Mouse (Mus musculus): ENCODE results near the gene Lgalsl. TPM values are rescaled to one million over a fixed set of nuclear protein-coding genes. Genes with fewer than 3 reads are reported as not detected.

The Lgalsl gene
- polyA plus RNA-seq, 1 experiment from 2014 or later, result 42.1 TPM

- H3K9me3 ChIP-seq (replicated peaks), result 0 out of 2 replicates have a peak, but pooled peaks cover 4% of the 10 kb centered on the region
- no peaks in the 10 kb centered on the region for H3K36me3 ChIP-seq
- no peaks in the 10 kb centered on the region for H3K4me1 ChIP-seq
- WGBS, result 71% methylated on average over 4 of the region's 4 CpGs
- no peak overlapping the region for H3K4me3 ChIP-seq
- H3K4me2 ChIP-seq (replicated peaks), result no peak overlapping the region
- H3K9ac ChIP-seq, result no peak overlapping the region
- H3K27me3 ChIP-seq, result no peaks in the 10 kb centered on the region
- no peak for ATAC-seq (ENCODE audit: low FRiP score)
- H3K27ac ChIP-seq, result no peak overlapping the region
Measured at GRCm38 (mm10) chr11:20793676-20794075, 37.2 kb downstream of the Lgalsl start.

- H3K9ac ChIP-seq, result no peak overlapping the region
- 76% methylated on average over 3 of the region's 3 CpGs for WGBS
- H3K36me3 ChIP-seq, result no peaks in the 10 kb centered on the region
- H3K4me3 ChIP-seq, result no peak overlapping the region
- no peak for ATAC-seq (ENCODE audit: low FRiP score)
- no peaks in the 10 kb centered on the region for H3K4me1 ChIP-seq
- no peaks in the 10 kb centered on the region for H3K27me3 ChIP-seq
- no peaks in the 10 kb centered on the region for H3K9me3 ChIP-seq (replicated peaks)
- H3K27ac ChIP-seq, result no peak overlapping the region
- H3K4me2 ChIP-seq (replicated peaks), result no peak overlapping the region
Measured at GRCm38 (mm10) chr11:20792667-20793066, 38.2 kb downstream of the Lgalsl start.

GRCm38 (mm10) chr11:20791334-20791733, 39.5 kb downstream of the Lgalsl start:
- Histone ChIP-seq H3K27ac (no peak overlapping the region), H3K27me3 (no peaks in the 10 kb centered on the region), H3K9me3 (replicated peaks) (no peaks in the 10 kb centered on the region), H3K4me2 (replicated peaks) (no peak overlapping the region), H3K4me3 (no peak overlapping the region), H3K9ac (no peak overlapping the region), H3K36me3 (no peaks in the 10 kb centered on the region), H3K4me1 (no peaks in the 10 kb centered on the region)
- WGBS, result 84% methylated on average over 2 of the region's 2 CpGs
- ATAC-seq (ENCODE audit: low FRiP score), result no peak

GRCm38 (mm10) chr11:20789015-20789414, 41.8 kb downstream of the Lgalsl start:
- no peak overlapping the region for H3K4me2 ChIP-seq (replicated peaks)
- no peaks in the 10 kb centered on the region for H3K36me3 ChIP-seq
- H3K9ac ChIP-seq, result no peak overlapping the region
- no peak overlapping the region for H3K4me3 ChIP-seq
- no peak overlapping the region for H3K27ac ChIP-seq
- no peak for ATAC-seq (ENCODE audit: low FRiP score)
- H3K9me3 ChIP-seq (replicated peaks), result peaks cover 9% of the 10 kb centered on the region; the same call in 1 of the 2 replicates
- 72% methylated on average over 1 of the region's 1 CpGs for WGBS
- no peaks in the 10 kb centered on the region for H3K27me3 ChIP-seq
- no peaks in the 10 kb centered on the region for H3K4me1 ChIP-seq

GRCm38 (mm10) chr11:20788070-20788469, 42.8 kb downstream of the Lgalsl start:
- H3K9me3 ChIP-seq (replicated peaks), result peaks cover 9% of the 10 kb centered on the region; the same call in 1 of the 2 replicates
- no peak overlapping the region for H3K4me3 ChIP-seq
- H3K4me2 ChIP-seq (replicated peaks), result no peak overlapping the region
- H3K27me3 ChIP-seq, result no peaks in the 10 kb centered on the region
- no peak overlapping the region for H3K27ac ChIP-seq
- ATAC-seq (ENCODE audit: low FRiP score), result no peak
- H3K36me3 ChIP-seq, result no peaks in the 10 kb centered on the region
- H3K9ac ChIP-seq, result no peak overlapping the region
- no peaks in the 10 kb centered on the region for H3K4me1 ChIP-seq
- WGBS, result 87% methylated on average over 3 of the region's 3 CpGs

- H3K27me3 ChIP-seq, result no peaks in the 10 kb centered on the region
- no peaks in the 10 kb centered on the region for H3K36me3 ChIP-seq
- H3K9me3 ChIP-seq (replicated peaks), result peaks cover 9% of the 10 kb centered on the region; the same call in 1 of the 2 replicates
- WGBS, result 68% methylated on average over 2 of the region's 2 CpGs
- no peak for ATAC-seq (ENCODE audit: low FRiP score)
- H3K4me2 ChIP-seq (replicated peaks), result no peak overlapping the region
- H3K4me3 ChIP-seq, result no peak overlapping the region
- no peaks in the 10 kb centered on the region for H3K4me1 ChIP-seq
- no peak overlapping the region for H3K9ac ChIP-seq
- H3K27ac ChIP-seq, result no peak overlapping the region
Measured at GRCm38 (mm10) chr11:20786191-20786590, 44.7 kb downstream of the Lgalsl start.

GRCm38 (mm10) chr11:20785186-20785585, 45.7 kb downstream of the Lgalsl start:
- no peak overlapping the region for H3K9ac ChIP-seq
- H3K36me3 ChIP-seq, result no peaks in the 10 kb centered on the region
- H3K27me3 ChIP-seq, result no peaks in the 10 kb centered on the region
- peaks cover 9% of the 10 kb centered on the region; the same call in 1 of the 2 replicates for H3K9me3 ChIP-seq (replicated peaks)
- H3K27ac ChIP-seq, result no peak overlapping the region
- no peaks in the 10 kb centered on the region for H3K4me1 ChIP-seq
- no peak overlapping the region for H3K4me2 ChIP-seq (replicated peaks)
- 52% methylated on average over 1 of the region's 1 CpGs for WGBS
- no peak for ATAC-seq (ENCODE audit: low FRiP score)
- H3K4me3 ChIP-seq, result no peak overlapping the region

GRCm38 (mm10) chr11:20784776-20785175, 46.1 kb downstream of the Lgalsl start:
- Histone ChIP-seq H3K4me2 (replicated peaks) (no peak overlapping the region), H3K4me3 (no peak overlapping the region), H3K36me3 (no peaks in the 10 kb centered on the region), H3K9ac (no peak overlapping the region), H3K4me1 (no peaks in the 10 kb centered on the region), H3K27ac (no peak overlapping the region), H3K27me3 (no peaks in the 10 kb centered on the region), H3K9me3 (replicated peaks) (peaks cover 9% of the 10 kb centered on the region; the same call in 1 of the 2 replicates)
- no peak for ATAC-seq (ENCODE audit: low FRiP score)
- WGBS, result 84% methylated on average over 6 of the region's 6 CpGs

- Histone ChIP-seq H3K36me3 (no peaks in the 10 kb centered on the region), H3K4me3 (no peak overlapping the region), H3K27ac (no peak overlapping the region), H3K9ac (no peak overlapping the region), H3K4me2 (replicated peaks) (no peak overlapping the region), H3K4me1 (no peaks in the 10 kb centered on the region), H3K9me3 (replicated peaks) (peaks cover 9% of the 10 kb centered on the region; the same call in 1 of the 2 replicates), H3K27me3 (no peaks in the 10 kb centered on the region)
- WGBS, result 97% methylated on average over 1 of the region's 1 CpGs
- ATAC-seq (ENCODE audit: low FRiP score), result no peak
Measured at GRCm38 (mm10) chr11:20783467-20783866, 47.4 kb downstream of the Lgalsl start.

- Histone ChIP-seq H3K9ac (no peak overlapping the region), H3K4me1 (no peaks in the 10 kb centered on the region), H3K4me2 (replicated peaks) (no peak overlapping the region), H3K27ac (no peak overlapping the region), H3K4me3 (no peak overlapping the region), H3K27me3 (no peaks in the 10 kb centered on the region), H3K36me3 (no peaks in the 10 kb centered on the region), H3K9me3 (replicated peaks) (peaks cover 9% of the 10 kb centered on the region; the same call in 1 of the 2 replicates)
- WGBS, result 69% methylated on average over 2 of the region's 2 CpGs
- ATAC-seq (ENCODE audit: low FRiP score), result no peak
Measured at GRCm38 (mm10) chr11:20782620-20783019, 48.2 kb downstream of the Lgalsl start.

- ATAC-seq (ENCODE audit: low FRiP score), result no peak
- WGBS, result 85% methylated on average over 4 of the region's 4 CpGs
Measured at GRCm38 (mm10) chr11:20780312-20780711, 50.5 kb downstream of the Lgalsl start.

GRCm38 (mm10) chr11:20778861-20779563, 51.8 kb downstream of the Lgalsl start:
- no peaks in the 10 kb centered on the region for H3K4me1 ChIP-seq
- H3K4me2 ChIP-seq (replicated peaks), result no peak overlapping the region
- H3K36me3 ChIP-seq, result no peaks in the 10 kb centered on the region
- H3K27ac ChIP-seq, result no peak overlapping the region
- no peak overlapping the region for H3K4me3 ChIP-seq
- H3K9ac ChIP-seq, result no peak overlapping the region
- H3K27me3 ChIP-seq, result no peaks in the 10 kb centered on the region
- no peaks in the 10 kb centered on the region for H3K9me3 ChIP-seq (replicated peaks)
- WGBS, result 84% methylated on average over 3 of the region's 3 CpGs
- ATAC-seq (ENCODE audit: low FRiP score), result no peak

More at GRCm38 (mm10) chr11:20780312-20780711, 50.5 kb downstream of the Lgalsl start:
- Histone ChIP-seq H3K9ac (no peak overlapping the region), H3K4me2 (replicated peaks) (no peak overlapping the region), H3K4me3 (no peak overlapping the region), H3K9me3 (replicated peaks) (peaks cover 8% of the 10 kb centered on the region; the same call in 1 of the 2 replicates), H3K36me3 (no peaks in the 10 kb centered on the region), H3K4me1 (no peaks in the 10 kb centered on the region), H3K27me3 (no peaks in the 10 kb centered on the region), H3K27ac (no peak overlapping the region)

GRCm38 (mm10) chr11:20778298-20778697, 52.6 kb downstream of the Lgalsl start:
- H3K4me2 ChIP-seq (replicated peaks), result no peak overlapping the region
- WGBS, result 81% methylated on average over 1 of the region's 1 CpGs

More at GRCm38 (mm10) chr11:20778298-20778697, 52.6 kb downstream of the Lgalsl start:
- Histone ChIP-seq H3K36me3 (no peaks in the 10 kb centered on the region), H3K4me1 (no peaks in the 10 kb centered on the region), H3K9ac (no peak overlapping the region), H3K4me3 (no peak overlapping the region), H3K27ac (no peak overlapping the region), H3K27me3 (no peaks in the 10 kb centered on the region), H3K9me3 (replicated peaks) (no peaks in the 10 kb centered on the region)
- no peak for ATAC-seq (ENCODE audit: low FRiP score)

Measured in hindbrain, embryonic 12.5 days (tissue).